Mouse (Mus musculus) embryonic facial prominence, embryonic 11.5 days (tissue): Measurements from ENCODE around the gene Drd4. TPM values are rescaled to one million over a fixed set of nuclear protein-coding genes. Genes with fewer than 3 reads are reported as not detected.

Experiments
- ATAC-seq: fragments of 200-750 bp; cut with Nextera tagmentation; replicated peaks from 2 replicates; pipeline ENCODE4 v1.8.0; 2017; ENCODE audit warnings: low read depth; ENCODE audit not compliant: insufficient number of reproducible peaks, low FRiP score, low TSS enrichment
- DNase-seq: peaks from one replicate; pipeline ENCODE4 v3.0.0-alpha.2; 2015; ENCODE audit warnings: low spot score
- H3K27ac ChIP-seq: fragments of 300-500 bp; sonication (generic); replicated peaks from 2 replicates; pipeline ENCODE4 v1.5.1; 2014; ENCODE audit warnings: mild to moderate bottlenecking, low read depth, low read length, control low read depth
- H3K27me3 ChIP-seq: fragments of 300-500 bp; sonication (generic); 2 replicates; pipeline ENCODE4 v1.6.1; 2014; ENCODE audit warnings: mild to moderate bottlenecking, low read length, moderate library complexity, mixed read lengths; ENCODE audit not compliant: control insufficient read depth, insufficient read depth
- H3K36me3 ChIP-seq: fragments of 300-500 bp; sonication (generic); replicated peaks from 2 replicates; pipeline ENCODE4 v1.6.1; 2014; ENCODE audit warnings: low read depth, mild to moderate bottlenecking, low read length, moderate library complexity, mixed read lengths; ENCODE audit not compliant: control insufficient read depth, insufficient read depth
- H3K4me1 ChIP-seq: fragments of 300-500 bp; sonication (generic); 2 replicates; pipeline ENCODE4 v1.6.1; 2014; ENCODE audit warnings: low read length, mixed read lengths; ENCODE audit not compliant: control insufficient read depth, insufficient read depth
- H3K4me2 ChIP-seq: fragments of 300-500 bp; sonication (generic); 2 replicates; pipeline ENCODE4 v1.6.1; 2014; ENCODE audit warnings: low read depth, mild to moderate bottlenecking, control low read depth, low read length, moderate library complexity
- H3K4me3 ChIP-seq: fragments of 300-500 bp; sonication (generic); 2 replicates; pipeline ENCODE4 v1.5.1; 2014; ENCODE audit warnings: low read depth, low read length, control low read depth
- H3K9ac ChIP-seq: fragments of 300-500 bp; sonication (generic); replicated peaks from 2 replicates; pipeline ENCODE4 v1.6.1; 2014; ENCODE audit warnings: mild to moderate bottlenecking, control low read depth, low read length
- H3K9me3 ChIP-seq: fragments of 300-500 bp; sonication (generic); replicated peaks from 2 replicates; pipeline ENCODE4 v1.6.1; 2016; ENCODE audit warnings: mild to moderate bottlenecking, low read length, inconsistent platforms, mixed read lengths; ENCODE audit not compliant: control insufficient read depth
- WGBS: fragments of 180-500 bp; shearing (Covaris S2); extraction: QIAGEN DNeasy Blood & Tissue Kit; methylation state at CpG from one replicate; pipeline ENCODE4 v1.1.7; 2014; 5-methylcytosine and 5-hydroxymethylcytosine counted together
- polyA plus RNA-seq: library from polyadenylated mRNA; unstranded; fragments of >200 nt; fragmentation: Nextera tagmentation; extraction: Ambion mirVana; gene quantifications from 2 replicates; pipeline ENCODE4 v1.2.1, GENCODE M21; 2014

Drd4 gene
- polyA plus RNA-seq, 1 experiment from 2014 or later: 0.62 TPM

DNA sequence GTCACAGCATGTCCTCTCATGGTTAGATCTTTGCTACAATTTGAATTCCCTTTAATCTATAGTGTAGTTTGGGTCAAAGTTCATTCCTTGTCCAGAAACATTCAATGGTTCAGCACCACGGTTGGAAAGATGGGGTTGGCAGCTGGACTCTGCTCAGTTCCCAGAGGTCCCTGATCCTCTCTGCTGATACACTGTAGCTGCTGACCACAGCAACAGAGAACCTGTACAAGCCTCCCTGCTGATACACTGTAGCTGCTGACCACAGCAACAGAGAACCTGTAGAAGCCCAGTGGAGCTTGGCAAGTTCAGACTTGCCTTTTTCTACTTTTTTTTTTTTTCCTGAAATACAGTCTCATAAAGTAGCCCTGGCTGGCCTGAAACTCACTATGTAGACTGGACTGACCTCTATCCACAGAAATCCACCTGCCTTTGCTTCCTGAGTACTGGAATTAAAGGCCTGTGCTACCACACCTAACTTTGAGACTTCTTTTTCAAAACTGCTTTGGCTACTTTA, 25.9 kb downstream of the Drd4 start:
- ATAC-seq (no peak), DNase-seq (no peak)
- Histone ChIP-seq H3K9ac (no peak overlapping the region), H3K36me3 (peaks cover 18% of the 10 kb centered on the region), H3K4me3 (no peak overlapping the region), H3K4me1 (no peaks in the 10 kb centered on the region), H3K9me3 (no peaks in the 10 kb centered on the region), H3K27ac (no peak overlapping the region), H3K27me3 (no peaks in the 10 kb centered on the region), H3K4me2 (no peak overlapping the region)
- WGBS: 93% methylated on average over 1 of the region's 1 CpGs

DNA sequence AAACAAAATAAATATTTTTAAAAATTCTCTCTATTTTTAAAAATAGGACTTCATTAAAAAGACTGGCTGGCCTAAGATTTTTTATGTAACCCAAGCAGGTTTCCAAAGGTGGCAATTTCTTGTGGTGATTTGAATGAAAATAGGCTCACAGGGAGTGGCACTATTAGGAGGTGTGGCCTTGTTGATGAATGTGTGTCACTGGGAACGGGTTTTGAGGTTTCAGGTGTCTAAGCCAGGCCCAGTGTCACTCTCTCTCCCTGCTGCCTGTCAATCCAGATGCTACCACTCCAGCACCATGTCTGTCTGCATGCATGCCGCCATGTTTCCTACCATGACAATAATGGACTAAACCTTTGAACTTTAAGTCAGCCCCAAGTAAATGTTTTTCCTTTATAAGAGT, 27.6 kb downstream of the Drd4 start:
- no peak for DNase-seq
- Histone ChIP-seq H3K27me3 (no peaks in the 10 kb centered on the region), H3K27ac (no peak overlapping the region), H3K9me3 (no peaks in the 10 kb centered on the region), H3K4me2 (no peak overlapping the region), H3K4me1 (no peaks in the 10 kb centered on the region), H3K9ac (no peak overlapping the region), H3K36me3 (peaks cover 13% of the 10 kb centered on the region), H3K4me3 (no peak overlapping the region)
- no peak for ATAC-seq
- 73% methylated on average over 2 of the region's 2 CpGs for WGBS

DNA sequence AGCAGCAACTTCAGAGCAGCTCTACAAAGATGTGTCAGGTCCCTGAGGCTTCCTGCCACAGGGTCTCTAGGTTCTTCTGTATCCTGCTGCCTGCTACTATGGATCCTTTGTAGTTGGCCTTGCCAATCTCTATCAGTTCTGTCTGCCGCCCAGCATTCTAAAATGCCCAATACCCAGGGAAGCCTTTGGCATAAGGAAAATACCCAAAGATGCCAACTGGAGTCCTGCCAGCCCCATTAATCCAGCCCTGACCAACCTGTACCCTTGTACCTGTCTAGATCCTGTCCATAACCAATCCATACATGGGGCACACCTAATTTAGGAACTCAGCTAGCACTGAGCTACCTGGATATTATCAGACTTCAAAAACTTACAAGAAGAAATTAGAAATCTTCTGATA, 32.9 kb downstream of the Drd4 start:
- Histone ChIP-seq H3K9me3 (no peaks in the 10 kb centered on the region), H3K27me3 (no peaks in the 10 kb centered on the region), H3K9ac (no peak overlapping the region), H3K36me3 (no peaks in the 10 kb centered on the region; the same call in 1 of the 2 replicates), H3K4me3 (no peak overlapping the region), H3K4me1 (peaks cover 8% of the 10 kb centered on the region), H3K27ac (no peak overlapping the region), H3K4me2 (no peak overlapping the region)
- ATAC-seq (no peak), DNase-seq (no peak)
- 100% methylated on average over 1 of the region's 1 CpGs for WGBS

DNA sequence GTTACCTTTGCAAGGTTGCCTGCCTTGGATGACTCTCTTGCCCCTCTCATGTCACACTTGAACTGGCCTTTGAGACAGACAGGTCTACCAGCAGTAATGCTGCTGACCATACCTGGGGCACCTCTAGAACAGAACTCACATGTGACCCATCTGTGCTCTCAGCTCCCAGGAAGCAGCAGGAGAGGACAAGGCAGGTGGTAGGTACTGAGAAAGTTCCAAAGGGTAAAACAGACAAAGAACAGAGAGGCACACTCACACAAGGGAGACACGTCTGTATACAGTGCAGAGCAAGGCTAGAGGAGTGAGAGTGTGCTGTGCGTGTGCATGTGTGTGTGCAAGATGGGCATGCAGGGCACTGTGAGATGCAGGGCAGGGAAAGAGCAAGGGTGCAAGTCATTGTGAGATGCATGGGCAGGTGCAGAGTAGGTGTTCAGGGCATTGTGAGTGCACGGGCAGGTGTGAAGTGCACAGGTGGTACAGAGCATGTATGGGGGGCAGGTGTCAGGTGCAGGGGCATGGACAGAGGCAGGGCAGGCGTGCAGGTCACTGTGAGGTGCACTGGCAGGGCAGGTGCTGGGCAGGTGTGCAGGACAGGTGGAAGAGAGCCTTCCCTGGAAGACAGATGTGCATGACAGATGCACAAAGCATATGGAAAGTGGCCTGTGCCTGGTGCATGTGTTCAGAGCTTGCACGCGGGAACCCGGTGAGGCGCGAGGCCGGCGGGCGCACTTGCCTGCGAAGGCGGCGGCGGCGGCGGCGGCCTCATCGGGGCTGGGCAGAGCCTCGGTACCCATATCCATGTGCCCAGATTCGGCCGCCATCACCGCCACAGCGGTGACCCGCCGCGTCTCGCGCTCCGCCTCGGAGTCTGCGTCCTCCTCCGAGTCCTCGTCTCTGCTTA, 35.0 kb downstream of the Drd4 start:
- peak; percentile 47 for DNase-seq
- H3K4me2 ChIP-seq: peak overlapping the region; percentile 93
- H3K9ac ChIP-seq: peak overlapping the region; percentile 95
- H3K36me3 ChIP-seq: no peaks in the 10 kb centered on the region; the same call in 1 of the 2 replicates
- H3K4me1 ChIP-seq: peaks cover 8% of the 10 kb centered on the region
- H3K4me3 ChIP-seq: peak overlapping the region; percentile 65
- WGBS: 5% methylated on average over 33 of the region's 35 CpGs
- ATAC-seq: peak; percentile 32
- no peaks in the 10 kb centered on the region for H3K9me3 ChIP-seq
- no peaks in the 10 kb centered on the region for H3K27me3 ChIP-seq
- peak overlapping the region; percentile 98 for H3K27ac ChIP-seq

DNA sequence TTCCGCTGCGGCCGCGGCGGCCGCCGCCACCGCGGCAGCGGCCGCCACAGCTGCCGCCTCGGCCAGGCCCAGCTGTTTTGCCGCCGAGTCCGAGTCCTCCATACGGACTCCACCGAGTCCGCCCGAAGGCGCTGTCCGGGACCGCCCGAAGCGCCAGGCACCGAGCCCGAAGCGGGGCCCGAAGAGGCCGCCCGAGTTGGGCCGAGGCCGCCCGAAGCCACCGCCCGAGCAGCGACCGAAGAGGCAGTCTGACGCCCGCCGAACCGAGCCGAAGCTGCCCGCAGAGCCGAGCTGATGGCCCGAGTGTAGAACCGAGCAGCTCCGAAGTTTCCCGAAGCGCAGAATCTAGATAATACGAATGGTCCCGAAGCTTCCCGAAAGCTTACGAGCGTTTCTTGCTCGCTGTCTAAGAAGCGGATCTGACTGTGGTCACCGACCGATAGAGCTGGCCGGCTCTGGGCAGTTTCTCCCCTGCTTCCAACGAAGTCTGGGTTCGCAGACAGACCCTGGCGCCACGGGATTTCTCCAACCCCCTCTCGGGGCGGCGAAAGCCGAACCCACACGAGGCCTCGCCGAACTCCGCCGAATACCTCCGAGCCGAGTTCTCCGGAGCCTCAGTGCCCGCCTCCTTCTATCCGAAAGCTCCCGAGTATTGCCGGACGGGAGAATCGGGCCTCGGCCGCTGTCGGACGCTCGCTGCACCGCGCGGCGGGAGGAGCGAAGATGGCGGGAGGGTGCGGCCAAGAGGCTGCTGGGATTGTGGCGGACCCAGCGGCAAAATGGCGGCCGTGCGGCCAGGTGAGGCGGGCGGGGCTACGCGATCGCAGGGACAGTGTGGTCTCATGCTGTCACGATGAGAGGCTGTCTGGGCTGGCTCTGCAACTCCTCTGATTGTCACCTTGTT, 35.9 kb downstream of the Drd4 start, which contains the start of the genes Deaf1 and Tmem80:
Gene Deaf1 (minus strand): TSS at position 222 of the 904 bp plus-strand sequence.
Gene Tmem80 (plus strand): TSS at position 271 of the 904 bp plus-strand sequence.
- H3K4me1 ChIP-seq: peaks cover 8% of the 10 kb centered on the region
- ATAC-seq: peak; percentile 95
- no peaks in the 10 kb centered on the region for H3K9me3 ChIP-seq
- no peaks in the 10 kb centered on the region for H3K36me3 ChIP-seq
- H3K27me3 ChIP-seq: no peaks in the 10 kb centered on the region
- H3K9ac ChIP-seq: peak within 1 kb of the TSS; percentile 95
- WGBS: under 1% methylated on average over 105 of the region's 105 CpGs
- peak within 1 kb of the TSS; percentile 65 for H3K4me3 ChIP-seq
- DNase-seq: peak; percentile 99
- peak within 1 kb of the TSS; percentile 93 for H3K4me2 ChIP-seq
- H3K27ac ChIP-seq: peak within 1 kb of the TSS; percentile 98

DNA sequence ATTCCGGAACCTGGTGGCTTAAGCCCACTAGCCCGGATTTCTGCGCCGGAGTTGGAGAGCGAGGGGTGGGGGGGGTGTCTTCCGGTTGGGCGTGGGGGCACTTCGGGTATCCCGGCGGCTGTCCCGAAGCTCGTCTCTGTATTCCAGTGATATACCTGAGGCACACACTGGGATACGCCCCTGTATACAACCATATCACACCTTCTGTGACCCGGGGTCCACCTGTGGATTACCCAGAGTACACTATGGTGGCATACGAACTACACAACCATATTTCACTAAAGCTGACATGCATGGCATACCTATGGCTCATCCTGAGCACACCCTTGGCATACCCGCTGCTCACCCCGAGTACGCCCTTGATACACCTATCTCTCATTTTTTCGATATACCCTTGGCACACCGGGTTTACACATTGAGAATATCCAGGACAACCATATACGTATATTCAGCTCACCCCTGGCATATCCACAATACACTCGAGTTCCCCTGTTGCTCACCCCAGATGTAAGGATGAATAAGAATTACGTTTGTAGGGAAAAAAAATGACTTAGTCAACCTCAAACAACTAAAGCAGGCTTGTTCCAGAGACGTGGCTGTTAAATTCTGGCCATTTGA, 36.7 kb downstream of the Drd4 start:
- peak overlapping the region; percentile 41 for H3K4me2 ChIP-seq
- peak overlapping the region; percentile 65 for H3K4me3 ChIP-seq
- DNase-seq (no peak), ATAC-seq (peak; percentile 39)
- 15% methylated on average over 24 of the region's 24 CpGs for WGBS
- H3K9me3 ChIP-seq: no peaks in the 10 kb centered on the region
- H3K27ac ChIP-seq: peak overlapping the region; percentile 98
- H3K4me1 ChIP-seq: peaks cover 8% of the 10 kb centered on the region
- H3K9ac ChIP-seq: peak overlapping the region; percentile 95
- H3K36me3 ChIP-seq: peaks cover 4% of the 10 kb centered on the region; the same call in 1 of the 2 replicates
- H3K27me3 ChIP-seq: no peaks in the 10 kb centered on the region

DNA sequence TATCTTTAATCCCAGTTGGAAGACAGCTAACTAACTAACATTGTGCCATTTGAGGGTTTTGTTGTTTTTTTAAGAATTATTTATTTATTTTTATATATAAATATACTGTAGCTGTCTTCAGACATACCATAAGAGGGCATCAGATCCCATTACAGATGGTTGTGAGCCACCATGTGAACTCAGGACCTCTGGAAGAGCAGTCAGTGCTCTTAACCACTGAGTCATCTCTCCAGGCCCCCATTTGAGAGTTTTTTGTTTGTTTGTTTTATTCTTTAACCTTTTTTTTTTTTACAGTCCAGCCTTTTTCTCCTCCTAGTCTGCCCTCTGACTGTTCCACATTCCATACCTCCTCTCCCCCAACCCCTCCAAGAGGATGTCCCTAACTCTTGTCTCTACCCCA, 38.9 kb downstream of the Drd4 start:
- H3K36me3 ChIP-seq: peaks cover 4% of the 10 kb centered on the region; the same call in 1 of the 2 replicates
- DNase-seq: no peak

More for the DNA sequence above, 38.9 kb downstream of the Drd4 start:
- Histone ChIP-seq H3K4me1 (peaks cover 8% of the 10 kb centered on the region), H3K27ac (no peak overlapping the region), H3K4me2 (no peak overlapping the region), H3K27me3 (no peaks in the 10 kb centered on the region), H3K4me3 (no peak overlapping the region), H3K9ac (no peak overlapping the region), H3K9me3 (no peaks in the 10 kb centered on the region)
- no peak for ATAC-seq
